11 mouse cellular contexts compared by ENCODE assay signal in the genomic region with DNA sequence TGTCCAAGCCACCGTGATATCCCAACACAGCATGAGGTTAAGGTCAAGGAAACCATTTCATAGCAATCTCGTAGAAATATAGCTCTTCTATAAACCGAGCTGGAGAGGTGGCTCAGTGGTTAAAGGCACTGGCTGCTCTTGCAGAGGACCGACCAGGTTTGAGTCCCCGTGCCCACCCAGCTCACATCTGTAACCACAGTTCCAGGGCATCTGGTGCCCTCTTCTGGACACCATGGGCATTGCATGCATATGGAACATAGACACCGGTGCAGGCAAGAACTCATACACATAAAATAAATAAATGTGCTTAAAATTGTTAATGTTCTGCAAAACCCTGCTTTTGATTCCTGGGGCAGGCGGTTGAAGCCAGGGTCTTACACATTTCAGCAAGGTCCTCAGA. TPM values are rescaled to one million over a fixed set of nuclear protein-coding genes. Genes with fewer than 3 reads are reported as not detected.
DNase-seq lines count a peak whose midpoint lies in the region; ATAC-seq and TF ChIP-seq lines count a peak whose summit lies in the region.
"Had no signal": no experiment of that assay in that cellular context is flagged by ENCODE, and none has a peak within 500 bp of the region (broad histone marks: within the 10 kb centered on the region; RNA-seq: fewer than 3 reads in every experiment).

No protein-coding gene starts in this region.

- H3K9ac ChIP-seq in forebrain, embryonic 14.5 days (ENCODE audit: low read length) = no peak overlapping the region
- no peak overlapping the region for H3K9ac ChIP-seq in forebrain, embryonic 13.5 days
- H3K9ac ChIP-seq: lung, embryonic 15.5 days; stomach, embryonic 15.5 days had no signal

- H3K4me1 ChIP-seq in forebrain, embryonic 14.5 days (ENCODE audit: control insufficient read depth, insufficient read depth, low read length) = no peaks in the 10 kb centered on the region
- peaks cover 5% of the 10 kb centered on the region for H3K4me1 ChIP-seq in forebrain, embryonic 13.5 days
- H3K4me1 ChIP-seq in spleen, adult 2 months (ENCODE audit: control insufficient read depth, insufficient read depth, insufficient read length) = peaks cover 5% of the 10 kb centered on the region; the same call in 1 of the 2 replicates
- H3K4me1 ChIP-seq: lung, embryonic 15.5 days; stomach, embryonic 15.5 days had no signal

- no peak for TF ChIP-seq POLR2A in spleen, adult 2 months (IDR thresholded peaks at IDR 0.05; ENCODE audit: low read depth, low read length)

- H3K27ac ChIP-seq in forebrain, embryonic 14.5 days (ENCODE audit: low read depth, low read length) = no peak overlapping the region
- H3K27ac ChIP-seq in forebrain, embryonic 13.5 days = no peak overlapping the region
- H3K27ac ChIP-seq in spleen, adult 2 months (ENCODE audit: insufficient read depth, low read length) = no peak overlapping the region
- H3K27ac ChIP-seq: lung, embryonic 15.5 days; stomach, embryonic 15.5 days had no signal

- H3K36me3 ChIP-seq in forebrain, embryonic 14.5 days (ENCODE audit: control insufficient read depth, insufficient read depth, low read length) = no peaks in the 10 kb centered on the region
- no peaks in the 10 kb centered on the region for H3K36me3 ChIP-seq in forebrain, embryonic 13.5 days (ENCODE audit: poor library complexity, severe bottlenecking)
- peaks cover 35% of the 10 kb centered on the region for H3K36me3 ChIP-seq in spleen, adult 2 months (ENCODE audit: control insufficient read depth, insufficient read depth, low read length)
- peaks cover 27% of the 10 kb centered on the region for H3K36me3 ChIP-seq in splenic B cell, adult 2 months (ENCODE audit: control insufficient read depth, insufficient read depth, low read length, poor library complexity, severe bottlenecking)

- TF ChIP-seq CTCF in spleen, adult 2 months (IDR thresholded peaks at IDR 0.05; ENCODE audit: extremely low read depth, insufficient read depth, insufficient read length, insufficient replicate concordance) = peak; percentile 70; the same call in 1 of the 2 replicates

- peak; percentile 45 for DNase-seq in forebrain, embryonic 14.5 days (ENCODE audit: low spot score)
- DNase-seq in spleen, adult 2 months (ENCODE audit: low read depth in 1 of 2, low spot score in 2 of 2) = peak in 1 of 2 experiments; percentile 34
- no peak for DNase-seq in spleen, postnatal 36 days (ENCODE audit: low spot score in 2 of 2)
- peak; percentile 75 for DNase-seq in splenic B cell, adult 2 months (ENCODE audit: low read depth, low spot score)
- DNase-seq in ovary, postnatal 14 days (ENCODE audit: low spot score) = no peak
- no peak for DNase-seq in cerebellum, adult 9-11 months

- no peak overlapping the region for H3K4me3 ChIP-seq in forebrain, embryonic 14.5 days (ENCODE audit: low read depth, low read length)
- no peak overlapping the region for H3K4me3 ChIP-seq in forebrain, embryonic 13.5 days
- H3K4me3 ChIP-seq in spleen, adult 2 months (ENCODE audit: extremely low read depth, insufficient read depth, insufficient read length) = no peak overlapping the region
- H3K4me3 ChIP-seq: lung, embryonic 15.5 days; stomach, embryonic 15.5 days had no signal

- ATAC-seq in forebrain, embryonic 14.5 days = no peak
- no peak for ATAC-seq in forebrain, embryonic 13.5 days
- ATAC-seq in granulocyte monocyte progenitor cell, adult 5-6 weeks (replicated peaks; ENCODE audit: poor library complexity, severe bottlenecking) = peak; percentile 62

- no peak overlapping the region for H3K4me2 ChIP-seq in forebrain, embryonic 14.5 days (ENCODE audit: low read length)
- no peak overlapping the region for H3K4me2 ChIP-seq in forebrain, embryonic 13.5 days
- H3K4me2 ChIP-seq: lung, embryonic 15.5 days; stomach, embryonic 15.5 days had no signal

- no peaks in the 10 kb centered on the region for H3K27me3 ChIP-seq in forebrain, embryonic 14.5 days (replicated peaks; ENCODE audit: control insufficient read depth, insufficient read depth, low read length)
- no peaks in the 10 kb centered on the region for H3K27me3 ChIP-seq in forebrain, embryonic 13.5 days
- H3K27me3 ChIP-seq in spleen, adult 2 months (ENCODE audit: control insufficient read depth, insufficient read depth, low read length) = no peaks in the 10 kb centered on the region
- H3K27me3 ChIP-seq in splenic B cell, adult 2 months (ENCODE audit: control insufficient read depth, insufficient read depth, low read length, poor library complexity, severe bottlenecking) = no peaks in the 10 kb centered on the region
- H3K27me3 ChIP-seq: lung, embryonic 15.5 days; stomach, embryonic 15.5 days had no signal

- 71% methylated on average over 7 of the region's 7 CpGs for WGBS in forebrain, embryonic 14.5 days
- WGBS in forebrain, embryonic 13.5 days = 75% methylated on average over 7 of the region's 7 CpGs
- WGBS in spleen, adult 2 months = 92% methylated on average over 7 of the region's 7 CpGs

- H3K9me3 ChIP-seq in forebrain, embryonic 14.5 days (replicated peaks; ENCODE audit: control insufficient read depth, low read length) = no peaks in the 10 kb centered on the region
- peaks cover 4% of the 10 kb centered on the region for H3K9me3 ChIP-seq in forebrain, embryonic 13.5 days (replicated peaks)
- H3K9me3 ChIP-seq: lung, embryonic 15.5 days; stomach, embryonic 15.5 days had no signal

RNA-seq across cellular contexts. Expression of a gene that starts 8.9 kb away (rescaled TPM):
- polyA plus RNA-seq in forebrain, embryonic 14.5 days (2014; fragmentation: Nextera tagmentation; extraction: Ambion mirVana) = 26.3 and 29.0 TPM in 2 replicates
- 45.8 and 47.0 TPM in 2 replicates for polyA plus RNA-seq in forebrain, embryonic 13.5 days (2015; fragmentation: Nextera tagmentation; extraction: Ambion mirVana)
- polyA plus RNA-seq in spleen, adult 2 months (2012; rRNA removed) = 33.1 and 34.5 TPM in 2 replicates
- not detected in 2 replicates for total RNA-seq in granulocyte monocyte progenitor cell, adult 5-6 weeks (2014; fragmentation: Nextera tagmentation)
- not detected in 2 replicates for total RNA-seq in granulocyte monocyte progenitor cell, adult 5-6 weeks (2017)

RNA-seq across cellular contexts. Expression of a gene that starts 10.7 kb away (rescaled TPM):
- polyA plus RNA-seq in forebrain, embryonic 14.5 days (2014; fragmentation: Nextera tagmentation; extraction: Ambion mirVana) = 1.4 and 2.0 TPM in 2 replicates
- polyA plus RNA-seq in forebrain, embryonic 13.5 days (2015; fragmentation: Nextera tagmentation; extraction: Ambion mirVana) = 1.3 TPM in 2 replicates
- polyA plus RNA-seq in spleen, adult 2 months (2012; rRNA removed) = 51.2 and 58.6 TPM in 2 replicates
- 19.0 and 20.5 TPM in 2 replicates for total RNA-seq in granulocyte monocyte progenitor cell, adult 5-6 weeks (2014; fragmentation: Nextera tagmentation)
- 23.9 and 26.2 TPM in 2 replicates for total RNA-seq in granulocyte monocyte progenitor cell, adult 5-6 weeks (2017)

RNA-seq across cellular contexts. Expression of a gene that starts 20.8 kb away (rescaled TPM):
- not detected in 2 replicates for polyA plus RNA-seq in forebrain, embryonic 14.5 days (2014; fragmentation: Nextera tagmentation; extraction: Ambion mirVana)
- 0.15 TPM in 1 of 2 replicates, not detected in the other for polyA plus RNA-seq in forebrain, embryonic 13.5 days (2015; fragmentation: Nextera tagmentation; extraction: Ambion mirVana)
- polyA plus RNA-seq in spleen, adult 2 months (2012; rRNA removed) = 6.5 and 19.9 TPM in 2 replicates
- total RNA-seq in granulocyte monocyte progenitor cell, adult 5-6 weeks (2014; fragmentation: Nextera tagmentation) = not detected in 2 replicates
- total RNA-seq in granulocyte monocyte progenitor cell, adult 5-6 weeks (2017) = not detected in 2 replicates
- polyA plus RNA-seq: heart, embryonic 14.5 days; lung, embryonic 15.5 days; stomach, embryonic 15.5 days had no signal

RNA-seq across cellular contexts. Expression of a gene that starts 33.9 kb away (rescaled TPM):
- 178 and 205 TPM in 2 replicates for polyA plus RNA-seq in forebrain, embryonic 14.5 days (2014; fragmentation: Nextera tagmentation; extraction: Ambion mirVana)
- polyA plus RNA-seq in forebrain, embryonic 13.5 days (2015; fragmentation: Nextera tagmentation; extraction: Ambion mirVana) = 214 and 220 TPM in 2 replicates
- 4.0 and 5.9 TPM in 2 replicates for polyA plus RNA-seq in spleen, adult 2 months (2012; rRNA removed)
- 1.5 and 4.0 TPM in 2 replicates for total RNA-seq in granulocyte monocyte progenitor cell, adult 5-6 weeks (2014; fragmentation: Nextera tagmentation)
- 2.2 and 2.7 TPM in 2 replicates for total RNA-seq in granulocyte monocyte progenitor cell, adult 5-6 weeks (2017)

RNA-seq across cellular contexts. Expression of a gene that starts 39.3 kb away (rescaled TPM):
- 0.20 and 0.45 TPM in 2 replicates for polyA plus RNA-seq in forebrain, embryonic 14.5 days (2014; fragmentation: Nextera tagmentation; extraction: Ambion mirVana)
- 0.97 and 1.1 TPM in 2 replicates for polyA plus RNA-seq in forebrain, embryonic 13.5 days (2015; fragmentation: Nextera tagmentation; extraction: Ambion mirVana)
- not detected in 2 replicates for polyA plus RNA-seq in spleen, adult 2 months (2012; rRNA removed)
- total RNA-seq in granulocyte monocyte progenitor cell, adult 5-6 weeks (2014; fragmentation: Nextera tagmentation) = not detected in 2 replicates
- total RNA-seq in granulocyte monocyte progenitor cell, adult 5-6 weeks (2017) = not detected in 2 replicates

Comparison
In these comparisons a context has a peak if more than half of its experiments do, and no peak if none do; other contexts are left out.
1. DNase-seq: peak in forebrain, embryonic 14.5 days (single experiment) and splenic B cell, adult 2 months (single experiment); none in spleen, postnatal 36 days (0 of 2), ovary, postnatal 14 days (single experiment) and cerebellum, adult 9-11 months (single experiment).
2. RNA of a gene that starts 10.7 kb away (polyA plus RNA-seq): 51.2 to 58.6 TPM in spleen, adult 2 months; 1.4 to 2.0 TPM in forebrain, embryonic 14.5 days and 1.3 TPM in forebrain, embryonic 13.5 days; every median in the first group is over 10 times any median in the second.